Mouse (Mus musculus) ES-E14 (cell line): Measurements from ENCODE around the gene Slc29a4.

Experiments
- CHD2 ChIP-seq: IDR thresholded peaks from 2 replicates; pipeline ENCODE4 v1.6.1; 2014; ENCODE audit warnings: mild to moderate bottlenecking, low read depth, low read length, inconsistent platforms
- HCFC1 ChIP-seq: IDR thresholded peaks from 2 replicates; pipeline ENCODE4 v1.6.1; 2012; ENCODE audit warnings: low read length, inconsistent platforms, borderline replicate concordance; ENCODE audit not compliant: insufficient read depth
- MAFK ChIP-seq: IDR thresholded peaks from 2 replicates; pipeline ENCODE4 v1.6.1; 2014; ENCODE audit warnings: mild to moderate bottlenecking, low read depth, low read length, inconsistent platforms; ENCODE audit not compliant: insufficient read depth
- ZNF384 ChIP-seq: IDR thresholded peaks from 2 replicates; pipeline ENCODE4 v1.6.1; 2012; ENCODE audit warnings: low read depth, low read length, inconsistent platforms

DNA sequence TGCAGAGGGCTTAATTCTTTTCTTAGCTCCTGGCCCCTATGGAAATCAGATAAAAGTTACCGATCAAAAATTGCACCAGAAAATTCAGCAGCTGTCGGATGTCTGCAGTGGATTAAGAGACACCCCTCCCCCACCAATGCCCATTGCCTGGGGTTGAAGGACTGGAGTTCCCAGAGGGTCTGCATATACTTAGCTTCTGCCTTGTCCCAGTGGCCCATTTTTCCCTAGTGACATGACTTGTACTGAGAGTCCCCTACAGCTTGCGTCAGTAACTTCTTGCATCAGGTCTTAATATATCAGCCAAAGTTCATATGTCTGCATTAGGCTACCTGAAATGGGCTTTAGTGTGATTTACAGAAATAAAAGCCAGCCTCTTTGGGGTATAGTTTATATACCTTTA lies 41.9 kb upstream of the Slc29a4 start:
- TF ChIP-seq HCFC1 (no peak), ZNF384 (no peak), MAFK (no peak), CHD2 (no peak)
